Mouse (Mus musculus): Measurements from ENCODE around the gene Uba2. TPM values are rescaled to one million over a fixed set of nuclear protein-coding genes. Genes with fewer than 3 reads are reported as not detected.

Gene Uba2
- 10 to 100 TPM; 61.7 to 63.7 TPM for total RNA-seq (2023)

GRCm38 (mm10) chr7:34169454-34169853 is at the start of gene Uba2:
Gene Uba2, minus strand, starts transcription at chr7:34169599.

GRCm38 (mm10) chr7:34196132-34197128 is 27.0 kb upstream of the Uba2 start, which contains the start of gene Pdcd2l:
Gene Pdcd2l, minus strand, starts transcription at chr7:34196661.

GRCm38 (mm10) chr7:34133117-34133762 is 36.2 kb downstream of the Uba2 start, which contains the start of gene Wtip:
Gene Wtip, minus strand, starts transcription at chr7:34133268.

GRCm38 (mm10) chr7:34094911-34095481 is 74.4 kb downstream of the Uba2 start, which contains the start of gene Scgb1b30:
Gene Scgb1b30, plus strand, starts transcription at chr7:34095431.

Other genes starting within 250 kb of the Uba2 start
- not detected for gene Scgb2b26, start 224.6 kb downstream of the Uba2 start, total RNA-seq (2023)
- gene Scgb2b27, start 155.7 kb downstream of the Uba2 start, total RNA-seq (2023) = not detected
- not detected for gene Scgb1b27, start 148.1 kb downstream of the Uba2 start, total RNA-seq (2023)
- gene Scgb1b30, start 74.2 kb downstream of the Uba2 start, total RNA-seq (2023) = not detected
- under 1 TPM in 1 of 2 experiments, not detected in 1; 0.31 TPM for gene Wtip, start 36.3 kb downstream of the Uba2 start, total RNA-seq (2023)
- gene Pdcd2l, start 27.1 kb upstream of the Uba2 start, total RNA-seq (2023) = 10 to 100 TPM; 16.7 to 20.2 TPM
- gene Gpi1, start 60.7 kb upstream of the Uba2 start, total RNA-seq (2023) = 100 to 1,000 TPM; 774 to 885 TPM
- gene Gm6096, start 81.4 kb upstream of the Uba2 start, total RNA-seq (2023) = not detected
- gene 4931406P16Rik, start 144.0 kb upstream of the Uba2 start, total RNA-seq (2023) = 10 to 100 TPM; 15.3 to 15.6 TPM
- gene Lsm14a, start 223.7 kb upstream of the Uba2 start, total RNA-seq (2023) = 100 to 1,000 TPM; 120 to 136 TPM

Measured in neutrophil, adult 59 days (primary cell).